Mouse (Mus musculus): Measurements from ENCODE around the gene Pold2. TPM values are rescaled to one million over a fixed set of nuclear protein-coding genes. Genes with fewer than 3 reads are reported as not detected.

The Pold2 gene
- 33.1 TPM for polyA plus RNA-seq (2014; fragmentation: Illumina TruSeq; extraction: RNeasy Lipid Tissue Mini Kit (QIAGEN cat#74804); ENCODE audit: low read depth, low replicate concordance)

GRCm38 (mm10) chr11:5877921-5878526 lies at the start of gene Pold2:
TSS of gene Pold2 (minus strand) at chr11:5878292.

GRCm38 (mm10) chr11:5898531-5898930 lies 20.4 kb upstream of the Pold2 start, which contains the start of gene Myl7:
TSS of gene Myl7 (minus strand) at chr11:5898782.

GRCm38 (mm10) chr11:5861678-5862393 lies 16.3 kb downstream of the Pold2 start, which contains the start of gene Aebp1:
TSS of gene Aebp1 (plus strand) at chr11:5861947.

GRCm38 (mm10) chr11:5837251-5838246 lies 40.5 kb downstream of the Pold2 start, which contains the start of gene Polm:
TSS of gene Polm (minus strand) at chr11:5838016.

Other genes with a start within 250 kb of the Pold2 start
- 124 TPM for gene Mrps24, start 162.6 kb downstream of the Pold2 start, polyA plus RNA-seq (2014; fragmentation: Illumina TruSeq; extraction: RNeasy Lipid Tissue Mini Kit (QIAGEN cat#74804); ENCODE audit: low read depth, low replicate concordance)
- gene Urgcp, start 115.9 kb downstream of the Pold2 start, polyA plus RNA-seq (2014; fragmentation: Illumina TruSeq; extraction: RNeasy Lipid Tissue Mini Kit (QIAGEN cat#74804); ENCODE audit: low read depth, low replicate concordance) = 36.6 TPM
- 29.6 TPM for gene Dbnl, start 89.8 kb downstream of the Pold2 start, polyA plus RNA-seq (2014; fragmentation: Illumina TruSeq; extraction: RNeasy Lipid Tissue Mini Kit (QIAGEN cat#74804); ENCODE audit: low read depth, low replicate concordance)
- 939 TPM for gene Pgam2, start 74.6 kb downstream of the Pold2 start, polyA plus RNA-seq (2014; fragmentation: Illumina TruSeq; extraction: RNeasy Lipid Tissue Mini Kit (QIAGEN cat#74804); ENCODE audit: low read depth, low replicate concordance)
- gene Polm, start 40.3 kb downstream of the Pold2 start, polyA plus RNA-seq (2014; fragmentation: Illumina TruSeq; extraction: RNeasy Lipid Tissue Mini Kit (QIAGEN cat#74804); ENCODE audit: low read depth, low replicate concordance) = 4.5 TPM
- gene Aebp1, start 16.3 kb downstream of the Pold2 start, polyA plus RNA-seq (2014; fragmentation: Illumina TruSeq; extraction: RNeasy Lipid Tissue Mini Kit (QIAGEN cat#74804); ENCODE audit: low read depth, low replicate concordance) = 23.7 TPM
- 2,189 TPM for gene Myl7, start 20.5 kb upstream of the Pold2 start, polyA plus RNA-seq (2014; fragmentation: Illumina TruSeq; extraction: RNeasy Lipid Tissue Mini Kit (QIAGEN cat#74804); ENCODE audit: low read depth, low replicate concordance)
- 16.7 TPM for gene Gck, start 71.8 kb upstream of the Pold2 start, polyA plus RNA-seq (2014; fragmentation: Illumina TruSeq; extraction: RNeasy Lipid Tissue Mini Kit (QIAGEN cat#74804); ENCODE audit: low read depth, low replicate concordance)
- gene Ykt6, start 77.4 kb upstream of the Pold2 start, polyA plus RNA-seq (2014; fragmentation: Illumina TruSeq; extraction: RNeasy Lipid Tissue Mini Kit (QIAGEN cat#74804); ENCODE audit: low read depth, low replicate concordance) = 62.0 TPM
- gene Camk2b, start 188.1 kb upstream of the Pold2 start, polyA plus RNA-seq (2014; fragmentation: Illumina TruSeq; extraction: RNeasy Lipid Tissue Mini Kit (QIAGEN cat#74804); ENCODE audit: low read depth, low replicate concordance) = 7.6 TPM